Mouse (Mus musculus): ENCODE results near the gene Yjefn3.

DNA sequence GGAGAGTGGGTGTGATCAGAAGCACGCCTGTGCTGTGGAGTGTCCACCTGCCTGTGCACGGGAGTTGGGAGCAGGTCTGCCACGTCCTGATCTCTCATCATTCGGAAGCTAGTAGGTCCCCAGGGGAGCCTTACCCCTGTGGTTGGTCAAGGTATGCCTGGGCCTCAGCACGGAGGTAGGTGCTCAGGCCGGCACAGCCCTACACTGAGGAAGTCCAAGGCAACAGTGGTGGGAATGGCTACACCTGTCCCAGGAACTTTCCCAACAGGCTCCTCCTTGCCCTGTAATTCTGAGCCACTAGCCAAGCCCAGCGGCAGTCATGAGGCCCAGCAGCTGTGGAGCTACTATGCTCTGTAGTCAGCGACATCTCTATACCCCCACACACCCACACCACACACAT lies 22.8 kb downstream of the Yjefn3 start:
- TF ChIP-seq CTCF (IDR thresholded peaks at IDR 0.05) = no peak
- TF ChIP-seq POLR2A (IDR thresholded peaks at IDR 0.05; ENCODE audit: insufficient read depth, low read depth, low read length) = no peak
